Mouse (Mus musculus) T-helper 17 cell (primary cell): ENCODE data around the gene Fndc3c1.
"Not testable (repeated sequence)": the region's sequence is repeated elsewhere in the genome, so short reads cannot be mapped to it uniquely, and the experiment has no call there.

Source experiments
- in situ Hi-C, 2 experiments: fragments of 300-600 bp; cut with MboI, MseI; formaldehyde crosslinking; loops; 1 replicate in 1 of 2; 2 replicates in 1 of 2; pipeline ENCODE4 v1.15.1; 2025; ENCODE audit warnings: high pct_unique_total_duplicates in 2 of 2

Gene Fndc3c1

GRCm38 (mm10) chrX:106485101-106485651 is at the start of gene Fndc3c1:
TSS of gene Fndc3c1 (minus strand) at chrX:106485401.
- in situ Hi-C loops, result loop anchor here in 1 of 2 experiments (5.0 kb wide), 1 partner anchor 282 kb away; no protein-coding TSS in a partner anchor

GRCm38 (mm10) chrX:106486451-106486850 is 1.2 kb upstream of the Fndc3c1 start:
- in situ Hi-C loops, result loop anchor here in 1 of 2 experiments (5.0 kb wide), 1 partner anchor 281 kb away; no protein-coding TSS in a partner anchor

- in situ Hi-C loops, result loop anchor here in 1 of 2 experiments (5.0 kb wide), 1 partner anchor 282 kb away; no protein-coding TSS in a partner anchor
Observed at GRCm38 (mm10) chrX:106485671-106486070, 470 bp upstream of the Fndc3c1 start.

GRCm38 (mm10) chrX:106479891-106480290 is 5.3 kb downstream of the Fndc3c1 start:
- in situ Hi-C loops, result not testable (repeated sequence)

- in situ Hi-C loops, result no loop called here
Observed at GRCm38 (mm10) chrX:106385304-106385703, 99.9 kb downstream of the Fndc3c1 start.

GRCm38 (mm10) chrX:106380608-106381007 is 104.6 kb downstream of the Fndc3c1 start:
- in situ Hi-C loops, result no loop called here
